Mouse (Mus musculus) MEL (cell line): ENCODE measurements at regions not wholly inside any gene's neighbourhood (a gene's known extent, or its start where the extent isn't known, plus 50 kb on each side); places are given as distances from the start of the nearest gene placed in this dataset.

Experiments used
- DNase-seq: peaks from one replicate; pipeline ENCODE4 v3.0.0; 2011; ENCODE audit warnings: low read depth, low spot score
- H3K27ac ChIP-seq: 2 replicates; pipeline ENCODE4 v1.5.1; 2012; ENCODE audit warnings: low read depth, mild to moderate bottlenecking, control low read depth, low read length, moderate library complexity; ENCODE audit not compliant: control insufficient read depth
- H3K27me3 ChIP-seq, 2 experiments: fragments of 150-350 bp in 1 of 2; sonication (generic) in 1 of 2; 2 replicates each; pipeline ENCODE4 v1.6.1; 2012; ENCODE audit warnings: low read length in 2 of 2, mild to moderate bottlenecking in 2 of 2, improper control_type of control experiment in 1 of 2, moderate library complexity in 1 of 2; ENCODE audit not compliant: insufficient read depth in 2 of 2, control insufficient read depth in 1 of 2
- H3K36me3 ChIP-seq, 2 experiments: 2 replicates each; pipeline ENCODE4 v1.6.1; 2012 to 2014; ENCODE audit warnings: low read length in 2 of 2, improper control_type of control experiment in 1 of 2, inconsistent platforms in 1 of 2, mild to moderate bottlenecking in 1 of 2; ENCODE audit not compliant: insufficient read depth in 2 of 2, control insufficient read depth in 1 of 2
- H3K4me1 ChIP-seq, 2 experiments: fragments of 150-350 bp in 1 of 2; sonication (generic) in 1 of 2; 2 replicates each; pipeline ENCODE4 v1.6.1; 2012; ENCODE audit warnings: low read length in 2 of 2, improper control_type of control experiment in 1 of 2, mild to moderate bottlenecking in 1 of 2; ENCODE audit not compliant: insufficient read depth in 2 of 2, control insufficient read depth in 1 of 2
- H3K4me3 ChIP-seq, 2 experiments: fragments of 150-350 bp in 1 of 2; sonication (generic) in 1 of 2; 2 replicates each; pipeline ENCODE4 v1.5.1; 2012; ENCODE audit warnings: low read depth in 2 of 2, low read length in 2 of 2, mild to moderate bottlenecking in 2 of 2, moderate library complexity in 2 of 2, control low read depth in 1 of 2, improper control_type of control experiment in 1 of 2; ENCODE audit not compliant: control insufficient read depth in 1 of 2, insufficient read depth in 1 of 2
- H3K79me2 ChIP-seq: 2 replicates; pipeline ENCODE4 v1.6.1; 2012; ENCODE audit warnings: mild to moderate bottlenecking, low read length, moderate library complexity; ENCODE audit not compliant: control insufficient read depth, poor library complexity, insufficient read depth
- H3K9ac ChIP-seq: 2 replicates; pipeline ENCODE4 v1.6.1; 2012; ENCODE audit warnings: low read depth, mild to moderate bottlenecking, control low read depth, low read length, moderate library complexity; ENCODE audit not compliant: control insufficient read depth, poor library complexity, severe bottlenecking
- H3K9me3 ChIP-seq: fragments of 150-350 bp; sonication (generic); replicated peaks from 2 replicates; pipeline ENCODE4 v1.6.1; 2012; ENCODE audit warnings: mild to moderate bottlenecking, low read length, improper control_type of control experiment, moderate library complexity; ENCODE audit not compliant: insufficient read depth
- BHLHE40 ChIP-seq: IDR thresholded peaks from 2 replicates; pipeline ENCODE4 v1.6.1; 2012; ENCODE audit warnings: low read depth, mild to moderate bottlenecking, inconsistent platforms, low read length, improper control_type of control experiment, borderline replicate concordance
- EP300 ChIP-seq, 2 experiments: IDR thresholded peaks; 2 replicates each; pipeline ENCODE4 v1.6.1; 2011; ENCODE audit warnings: improper control_type of control experiment in 2 of 2, low read length in 2 of 2, low read depth in 1 of 2, mild to moderate bottlenecking in 1 of 2
- ETS1 ChIP-seq: IDR thresholded peaks from 2 replicates; pipeline ENCODE4 v1.6.1; 2012; ENCODE audit warnings: low read depth, mild to moderate bottlenecking, inconsistent platforms, low read length, improper control_type of control experiment, moderate library complexity
- GATA1 ChIP-seq: IDR thresholded peaks from 2 replicates; pipeline ENCODE4 v1.6.1; 2011; ENCODE audit warnings: low read depth, low read length, improper control_type of control experiment
- JUND ChIP-seq: IDR thresholded peaks from 2 replicates; pipeline ENCODE4 v1.6.1; 2011; ENCODE audit warnings: low read depth, mild to moderate bottlenecking, improper control_type of control experiment, low read length
- MEF2A ChIP-seq: IDR thresholded peaks from 2 replicates; pipeline ENCODE4 v1.6.1; 2014; ENCODE audit warnings: low read depth, mild to moderate bottlenecking, inconsistent platforms, low read length, improper control_type of control experiment; ENCODE audit not compliant: poor library complexity, insufficient replicate concordance, severe bottlenecking; ENCODE audit errors: extremely low read depth
- NELFE ChIP-seq: IDR thresholded peaks from 2 replicates; pipeline ENCODE4 v1.6.1; 2011; ENCODE audit warnings: low read depth, low read length, improper control_type of control experiment
- POLR2AphosphoS2 ChIP-seq: IDR thresholded peaks from 2 replicates; pipeline ENCODE4 v1.6.1; 2011; ENCODE audit warnings: low read length, improper control_type of control experiment
- RAD21 ChIP-seq: IDR thresholded peaks from 2 replicates; pipeline ENCODE4 v1.6.1; 2011; ENCODE audit warnings: mild to moderate bottlenecking, low read depth, low read length, improper control_type of control experiment
- RCOR1 ChIP-seq: IDR thresholded peaks from 2 replicates; pipeline ENCODE4 v1.6.1; 2012; ENCODE audit warnings: low read depth, mild to moderate bottlenecking, inconsistent platforms, low read length, improper control_type of control experiment
- SMC3 ChIP-seq: IDR thresholded peaks from 2 replicates; pipeline ENCODE4 v1.6.1; 2011; ENCODE audit warnings: low read depth, low read length, improper control_type of control experiment
- TBP ChIP-seq: IDR thresholded peaks from 2 replicates; pipeline ENCODE4 v1.8.0; 2011; ENCODE audit warnings: low read depth, low read length, improper control_type of control experiment
- USF1 ChIP-seq: IDR thresholded peaks from 2 replicates; pipeline ENCODE4 v1.6.1; 2014; ENCODE audit warnings: low read depth, mild to moderate bottlenecking, inconsistent platforms, low read length, improper control_type of control experiment, moderate library complexity
- USF2 ChIP-seq, 2 experiments: IDR thresholded peaks; 2 replicates each; pipeline ENCODE4 v1.6.1; 2011 to 2012; ENCODE audit warnings: improper control_type of control experiment in 2 of 2, low read length in 2 of 2, borderline replicate concordance in 1 of 2, inconsistent platforms in 1 of 2, low read depth in 1 of 2, mild to moderate bottlenecking in 1 of 2; ENCODE audit not compliant: insufficient read depth in 1 of 2
- ZC3H11A ChIP-seq: IDR thresholded peaks from 2 replicates; pipeline ENCODE4 v1.6.1; 2012; ENCODE audit warnings: low read depth, mild to moderate bottlenecking, inconsistent platforms, low read length, improper control_type of control experiment
- ZMIZ1 ChIP-seq: IDR thresholded peaks from 2 replicates; pipeline ENCODE4 v1.6.1; 2012; ENCODE audit warnings: low read depth, mild to moderate bottlenecking, inconsistent platforms, low read length, improper control_type of control experiment, moderate library complexity
- ZNF384 ChIP-seq: IDR thresholded peaks from 2 replicates; pipeline ENCODE4 v1.6.1; 2012; ENCODE audit warnings: low read depth, mild to moderate bottlenecking, inconsistent platforms, low read length, improper control_type of control experiment

- Histone ChIP-seq H3K27ac (no peak overlapping the region), H3K4me1 (no peaks in the 10 kb centered on the region), H3K79me2 (no peaks in the 10 kb centered on the region), H3K9ac (no peak overlapping the region), H3K4me3 (no peak overlapping the region), H3K27me3 (no peaks in the 10 kb centered on the region), H3K9me3 (no peaks in the 10 kb centered on the region), H3K36me3 (no peaks in the 10 kb centered on the region)
- no peak for DNase-seq
- TF ChIP-seq ZC3H11A: no peak
- TF ChIP-seq ETS1: no peak
- TF ChIP-seq JUND: no peak
These were observed 310.7 kb downstream of the Rnf144a start for GRCm38 (mm10) chr12:26104372-26104771.

DNA sequence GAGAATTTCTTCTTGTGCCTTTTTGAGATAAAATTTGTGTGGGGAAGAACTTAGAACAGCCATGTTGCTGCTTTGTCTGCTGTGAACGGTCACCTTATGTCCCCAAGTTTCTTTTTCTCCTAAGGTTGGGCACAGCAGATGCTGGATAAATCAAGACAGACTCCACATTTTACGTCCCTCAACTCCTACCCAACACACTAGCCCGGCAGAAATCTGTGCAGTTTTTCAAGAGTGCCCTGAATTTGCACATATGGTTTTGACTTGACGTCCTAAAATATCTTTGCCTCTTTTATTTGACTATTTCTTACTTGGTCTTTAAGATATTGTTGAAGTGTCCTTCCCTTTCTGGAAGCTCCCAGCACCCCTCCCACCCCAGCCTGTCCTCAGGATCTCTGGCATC is 312.7 kb downstream of the Rnf144a start:
- Histone ChIP-seq H3K79me2 (no peaks in the 10 kb centered on the region), H3K9me3 (no peaks in the 10 kb centered on the region), H3K27me3 (no peaks in the 10 kb centered on the region), H3K27ac (no peak overlapping the region), H3K4me1 (no peaks in the 10 kb centered on the region), H3K9ac (no peak overlapping the region), H3K4me3 (no peak overlapping the region), H3K36me3 (no peaks in the 10 kb centered on the region)
- TF ChIP-seq RAD21 (no peak), GATA1 (no peak), ZNF384 (no peak), SMC3 (no peak), TBP (no peak), RCOR1 (no peak), BHLHE40 (no peak), USF2 (IDR thresholded peaks at IDR 0.05; ENCODE audit: borderline replicate concordance in 1 of 2, insufficient read depth in 1 of 2, low read depth in 1 of 2, low read length in 2 of 2) (no peak), JUND (no peak), NELFE (no peak), POLR2AphosphoS2 (no peak)
- no peak for DNase-seq

DNA sequence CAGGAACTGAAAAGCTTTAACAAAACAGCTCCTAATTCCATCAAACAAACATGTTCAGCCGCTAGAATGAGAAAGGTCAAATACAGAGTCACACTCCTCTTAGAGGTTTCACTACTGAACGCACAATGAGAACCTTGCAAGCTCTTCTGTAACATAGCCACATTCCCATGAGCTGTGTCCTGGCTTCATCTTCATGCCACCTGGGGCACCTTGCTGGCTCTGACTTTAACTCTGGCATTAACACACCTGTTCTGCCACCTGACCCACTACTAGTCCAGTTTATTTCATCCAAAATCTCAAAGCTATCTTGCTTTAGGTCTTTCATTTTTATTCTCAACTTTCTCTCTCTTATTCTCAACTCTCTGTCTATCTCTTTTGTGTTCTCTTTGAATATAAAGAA is 314.9 kb downstream of the Rnf144a start:
- Histone ChIP-seq H3K79me2 (no peaks in the 10 kb centered on the region), H3K9ac (no peak overlapping the region), H3K27ac (no peak overlapping the region), H3K4me1 (no peaks in the 10 kb centered on the region), H3K9me3 (no peaks in the 10 kb centered on the region), H3K36me3 (no peaks in the 10 kb centered on the region), H3K4me3 (no peak overlapping the region), H3K27me3 (no peaks in the 10 kb centered on the region)
- TF ChIP-seq EP300 (IDR thresholded peaks at IDR 0.05; ENCODE audit: low read depth in 1 of 2, low read length in 2 of 2) (no peak), NELFE (no peak), MEF2A (no peak), USF1 (no peak), ZMIZ1 (no peak)
- DNase-seq: no peak
